Mouse (Mus musculus) lung, postnatal 4 days (tissue): ENCODE data around the gene Srl.

ENCODE experiments used
- DNase-seq, 2 experiments: peaks; one replicate each; pipeline ENCODE4 v3.0.0; 2021

Srl gene

GRCm38 (mm10) chr16:4472687-4473086 is 68.9 kb downstream of the Srl start:
- DNase-seq, result peak; percentile 35 to 52

GRCm38 (mm10) chr16:4469599-4470352 is 71.8 kb downstream of the Srl start:
- no peak for DNase-seq

GRCm38 (mm10) chr16:4464529-4465089 is 77.0 kb downstream of the Srl start:
- DNase-seq, result no peak

GRCm38 (mm10) chr16:4457927-4458326 is 83.7 kb downstream of the Srl start:
- DNase-seq, result no peak

- DNase-seq, result no peak
Measured at GRCm38 (mm10) chr16:4456391-4456790, 85.2 kb downstream of the Srl start.

- DNase-seq, result no peak
Measured at GRCm38 (mm10) chr16:4455693-4456092, 85.9 kb downstream of the Srl start.

- no peak for DNase-seq
Measured at GRCm38 (mm10) chr16:4454563-4454962, 87.1 kb downstream of the Srl start.

GRCm38 (mm10) chr16:4449418-4449817 is 92.2 kb downstream of the Srl start:
- DNase-seq, result no peak

- DNase-seq, result peak in 1 of 2 experiments; percentile 35
Measured at GRCm38 (mm10) chr16:4448235-4448634, 93.4 kb downstream of the Srl start.

GRCm38 (mm10) chr16:4446395-4446794 is 95.2 kb downstream of the Srl start:
- no peak for DNase-seq

- DNase-seq, result no peak
Measured at GRCm38 (mm10) chr16:4444378-4444777, 97.2 kb downstream of the Srl start.

- DNase-seq, result no peak
Measured at GRCm38 (mm10) chr16:4439302-4440066, 102.1 kb downstream of the Srl start.

- peak in 1 of 2 experiments; percentile 30 for DNase-seq
Measured at GRCm38 (mm10) chr16:4436738-4437137, 104.9 kb downstream of the Srl start.

GRCm38 (mm10) chr16:4435371-4435770 is 106.2 kb downstream of the Srl start:
- DNase-seq, result peak in 1 of 2 experiments; percentile 40

- no peak for DNase-seq
Measured at GRCm38 (mm10) chr16:4431841-4432240, 109.8 kb downstream of the Srl start.

GRCm38 (mm10) chr16:4431013-4431412 is 110.6 kb downstream of the Srl start:
- no peak for DNase-seq

GRCm38 (mm10) chr16:4430232-4430631 is 111.4 kb downstream of the Srl start:
- DNase-seq, result no peak
